14 mouse cellular contexts compared by ENCODE assay signal in the genomic region with DNA sequence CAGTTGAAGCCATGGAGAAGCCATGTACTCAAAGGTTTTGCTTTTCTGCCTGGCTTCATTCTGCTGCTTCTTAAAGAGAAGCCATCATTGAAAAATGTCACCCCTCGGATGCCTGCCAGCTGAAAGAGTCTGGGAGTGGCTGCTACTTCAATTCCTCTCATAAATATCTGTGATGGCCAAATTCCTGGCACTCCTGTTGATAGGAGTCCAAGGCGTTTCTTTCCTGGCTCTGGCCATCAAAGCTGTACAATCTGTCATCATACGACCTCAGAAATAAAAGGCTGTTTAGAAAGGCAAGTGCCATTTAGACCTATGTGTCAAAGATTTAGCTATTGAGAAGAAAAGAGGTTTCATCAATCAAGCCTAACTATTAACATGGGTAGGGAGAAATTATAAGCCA. TPM values are rescaled to one million over a fixed set of nuclear protein-coding genes. Genes with fewer than 3 reads are reported as not detected.
DNase-seq lines count a peak whose midpoint lies in the region; ATAC-seq and TF ChIP-seq lines count a peak whose summit lies in the region.
"Had no signal": no experiment of that assay in that cellular context is flagged by ENCODE, and none has a peak within 500 bp of the region (broad histone marks: within the 10 kb centered on the region; RNA-seq: fewer than 3 reads in every experiment).

No protein-coding gene starts in this region.

- H3K27ac ChIP-seq in heart, embryonic 14.5 days (replicated peaks in 1 of 2; ENCODE audit: control insufficient read depth in 1 of 2, insufficient read depth in 1 of 2, low read depth in 2 of 2, low read length in 2 of 2), result peak overlapping the region in 1 of 2 experiments; percentile 61; a peak in 3 of 4 replicates
- H3K27ac ChIP-seq in lung, embryonic 14.5 days (ENCODE audit: low read depth), result no peak overlapping the region; the same call in 1 of the 2 replicates
- H3K27ac ChIP-seq: embryonic facial prominence, embryonic 13.5 days; liver, embryonic 12.5 days; neural tube, embryonic 13.5 days; stomach, embryonic 15.5 days had no signal

- ATAC-seq in heart, embryonic 14.5 days (ENCODE audit: insufficient number of reproducible peaks, insufficient read depth, low FRiP score, low read depth), result peak; percentile 50; the same call in 1 of the 2 replicates
- ATAC-seq in lung, embryonic 14.5 days (ENCODE audit: insufficient read depth), result no peak
- ATAC-seq: liver, embryonic 12.5 days had no signal

- no peaks in the 10 kb centered on the region for H3K36me3 ChIP-seq in heart, embryonic 14.5 days (ENCODE audit: control insufficient read depth, insufficient read depth, low read length)
- H3K36me3 ChIP-seq in lung, embryonic 14.5 days (ENCODE audit: insufficient read depth), result no peaks in the 10 kb centered on the region
- H3K36me3 ChIP-seq: embryonic facial prominence, embryonic 13.5 days; liver, embryonic 12.5 days; neural tube, embryonic 13.5 days; stomach, embryonic 15.5 days had no signal

- 14% methylated on average over 3 of the region's 3 CpGs for WGBS in heart, embryonic 14.5 days
- WGBS in lung, embryonic 14.5 days, result 18% methylated on average over 3 of the region's 3 CpGs

- H3K4me1 ChIP-seq in heart, embryonic 14.5 days (ENCODE audit: control insufficient read depth in 2 of 2, insufficient read depth in 2 of 2, low read length in 2 of 2), result peaks cover 18 to 43% of the 10 kb centered on the region in 2 experiments
- H3K4me1 ChIP-seq in lung, embryonic 14.5 days (ENCODE audit: insufficient read depth), result peaks cover 15% of the 10 kb centered on the region; the same call in 1 of the 2 replicates
- H3K4me1 ChIP-seq: embryonic facial prominence, embryonic 13.5 days; liver, embryonic 12.5 days; neural tube, embryonic 13.5 days had no signal

- no peak for TF ChIP-seq CTCF in lung, embryonic 14.5 days (IDR thresholded peaks at IDR 0.05; ENCODE audit: low read depth)

- H3K9me3 ChIP-seq in heart, embryonic 14.5 days (ENCODE audit: control insufficient read depth, low read length), result no peaks in the 10 kb centered on the region
- H3K9me3 ChIP-seq in lung, embryonic 14.5 days (ENCODE audit: low read depth, low read length), result no peaks in the 10 kb centered on the region
- H3K9me3 ChIP-seq: embryonic facial prominence, embryonic 13.5 days; liver, embryonic 12.5 days; neural tube, embryonic 13.5 days; stomach, embryonic 15.5 days had no signal

- H3K9ac ChIP-seq in heart, embryonic 14.5 days (ENCODE audit: low read length), result no peak overlapping the region
- H3K9ac ChIP-seq in lung, embryonic 14.5 days, result no peak overlapping the region
- H3K9ac ChIP-seq: embryonic facial prominence, embryonic 13.5 days; liver, embryonic 12.5 days; neural tube, embryonic 13.5 days; stomach, embryonic 15.5 days had no signal

- peak; percentile 57 to 58 for DNase-seq in heart, adult 18-20 months
- no peak for DNase-seq in heart, adult 8-10 months (ENCODE audit: low spot score)
- DNase-seq in adrenal gland, postnatal 14 days, result peak; percentile 77
- DNase-seq in lung, embryonic 14.5 days, result peak; percentile 59
- no peak for DNase-seq in adipocyte (ENCODE audit: low spot score)
- no peak for DNase-seq in urinary bladder, postnatal 14 days (ENCODE audit: low spot score)
- DNase-seq: layer of hippocampus, adult 9-11 months had no signal

- no peak overlapping the region for H3K4me3 ChIP-seq in heart, embryonic 14.5 days (ENCODE audit: control insufficient read depth in 1 of 2, insufficient read depth in 1 of 2, low read depth in 1 of 2, low read length in 2 of 2)
- H3K4me3 ChIP-seq in lung, embryonic 14.5 days (ENCODE audit: low read depth, low read length), result no peak overlapping the region
- H3K4me3 ChIP-seq: embryonic facial prominence, embryonic 13.5 days; liver, embryonic 12.5 days; neural tube, embryonic 13.5 days; stomach, embryonic 15.5 days had no signal

- no peaks in the 10 kb centered on the region for H3K27me3 ChIP-seq in heart, embryonic 14.5 days (ENCODE audit: control insufficient read depth, insufficient read depth, low read length)
- H3K27me3 ChIP-seq in lung, embryonic 14.5 days (ENCODE audit: insufficient read depth, low read length), result no peaks in the 10 kb centered on the region
- H3K27me3 ChIP-seq: CH12.LX; embryonic facial prominence, embryonic 13.5 days; liver, embryonic 12.5 days; neural tube, embryonic 13.5 days; stomach, embryonic 15.5 days had no signal

- H3K4me2 ChIP-seq in heart, embryonic 14.5 days (ENCODE audit: low read length), result no peak overlapping the region
- no peak overlapping the region for H3K4me2 ChIP-seq in lung, embryonic 14.5 days
- H3K4me2 ChIP-seq: embryonic facial prominence, embryonic 13.5 days; liver, embryonic 12.5 days; midbrain, embryonic 11.5 days; neural tube, embryonic 13.5 days; stomach, embryonic 15.5 days had no signal

RNA-seq across cellular contexts. Expression of a gene that starts 49.6 kb away (rescaled TPM):
- 10 to 100 TPM; 48.3 to 55.4 TPM for total RNA-seq in heart, adult 18-20 months (2021)
- 10 to 100 TPM; 52.7 to 61.4 (median 57.3) TPM for total RNA-seq in heart, adult 8-10 months (2022)
- 17.4 and 19.0 TPM in 2 replicates for total RNA-seq in adrenal gland, postnatal 14 days (2021)
- 12.2 and 12.3 TPM in 2 replicates for polyA plus RNA-seq in heart, embryonic 14.5 days (2014; fragmentation: Nextera tagmentation; extraction: Ambion mirVana)
- 3.3 TPM in 2 replicates for polyA plus RNA-seq in lung, embryonic 14.5 days (2014; fragmentation: Nextera tagmentation; extraction: Ambion mirVana)
- total RNA-seq: CH12.LX had no signal

Comparison
In these comparisons a context has a peak if more than half of its experiments do, and no peak if none do; other contexts are left out.
1. DNase-seq: peak in heart, adult 18-20 months (2 of 2), adrenal gland, postnatal 14 days (single experiment) and lung, embryonic 14.5 days (single experiment); none in heart, adult 8-10 months (single experiment), adipocyte (single experiment) and urinary bladder, postnatal 14 days (single experiment).